Mouse (Mus musculus) testis, adult 2 months (tissue): Measurements from ENCODE around the gene Cdh7.

ENCODE experiments used
- CTCF ChIP-seq: fragments of 200-500 bp; IDR thresholded peaks from 2 replicates; pipeline ENCODE4 v1.5.1; 2012; ENCODE audit warnings: low read depth, mild to moderate bottlenecking, inconsistent platforms, low read length, moderate library complexity; ENCODE audit not compliant: control insufficient read depth, insufficient read depth, insufficient replicate concordance
- POLR2A ChIP-seq: fragments of 200-500 bp; IDR thresholded peaks from 2 replicates; pipeline ENCODE4 v1.6.1; 2012; ENCODE audit warnings: low read depth, mild to moderate bottlenecking, inconsistent platforms, low read length, moderate library complexity; ENCODE audit not compliant: control insufficient read depth

DNA sequence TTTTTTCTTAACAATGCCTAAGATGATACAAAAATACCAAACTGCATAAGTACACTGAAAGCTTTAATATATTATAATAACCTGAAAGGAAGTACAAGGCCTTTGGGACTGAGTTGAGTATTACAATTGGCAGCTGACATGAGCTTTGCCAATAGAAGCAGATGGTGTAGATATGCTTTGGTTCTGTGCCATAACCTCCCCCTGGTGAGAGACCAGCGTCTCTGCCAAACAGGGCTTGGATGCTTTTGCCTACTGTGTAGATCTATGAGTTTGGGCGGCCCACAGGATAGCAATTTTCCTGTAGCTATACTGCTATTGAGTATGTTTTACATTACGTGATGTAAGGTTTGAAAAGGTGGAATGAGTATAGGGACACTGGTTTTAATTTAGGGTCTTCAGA lies 49.6 kb upstream of the Cdh7 start:
- TF ChIP-seq CTCF (no peak), POLR2A (no peak)
